Mouse (Mus musculus) embryonic facial prominence, embryonic 15.5 days (tissue): ENCODE measurements at regions not wholly inside any gene's neighbourhood (a gene's known extent, or its start where the extent isn't known, plus 50 kb on each side); places are given as distances from the start of the nearest gene placed in this dataset.

Experiments
- ATAC-seq: fragments of 200-750 bp; cut with Nextera tagmentation; 2 replicates; pipeline ENCODE4 v1.8.0; 2017; ENCODE audit warnings: low read depth, moderate TSS enrichment; ENCODE audit not compliant: insufficient number of reproducible peaks, low FRiP score, low TSS enrichment
- H3K27ac ChIP-seq: fragments of 300-500 bp; sonication (generic); replicated peaks from 2 replicates; pipeline ENCODE4 v1.5.1; 2015; ENCODE audit warnings: mild to moderate bottlenecking, inconsistent platforms
- H3K27me3 ChIP-seq: fragments of 300-500 bp; sonication (generic); 2 replicates; pipeline ENCODE4 v1.6.1; 2015; ENCODE audit warnings: inconsistent platforms
- H3K36me3 ChIP-seq: fragments of 300-500 bp; sonication (generic); 2 replicates; pipeline ENCODE4 v1.6.1; 2015; ENCODE audit warnings: mild to moderate bottlenecking, inconsistent platforms
- H3K4me1 ChIP-seq: fragments of 300-500 bp; sonication (generic); 2 replicates; pipeline ENCODE4 v1.6.1; 2015; ENCODE audit warnings: inconsistent platforms
- H3K4me2 ChIP-seq: fragments of 300-500 bp; sonication (generic); replicated peaks from 2 replicates; pipeline ENCODE4 v1.6.1; 2015; ENCODE audit warnings: mild to moderate bottlenecking, inconsistent platforms
- H3K4me3 ChIP-seq: fragments of 300-500 bp; sonication (generic); replicated peaks from 2 replicates; pipeline ENCODE4 v1.5.1; 2015; ENCODE audit warnings: mild to moderate bottlenecking, inconsistent platforms
- H3K9ac ChIP-seq: fragments of 300-500 bp; sonication (generic); 2 replicates; pipeline ENCODE4 v1.6.1; 2015; ENCODE audit warnings: inconsistent platforms
- H3K9me3 ChIP-seq: fragments of 300-500 bp; sonication (generic); replicated peaks from 2 replicates; pipeline ENCODE4 v1.6.1; 2016; ENCODE audit warnings: inconsistent platforms
- WGBS: fragments of 180-500 bp; shearing (Covaris S2); methylation state at CpG from one replicate; pipeline ENCODE4 v1.1.7; 2015; 5-methylcytosine and 5-hydroxymethylcytosine counted together

GRCm38 (mm10) chr1:128951436-128951835, 321.7 kb upstream of the Thsd7b start:
- H3K27ac ChIP-seq = no peak overlapping the region
- no peaks in the 10 kb centered on the region for H3K36me3 ChIP-seq
- no peaks in the 10 kb centered on the region for H3K9me3 ChIP-seq
- H3K27me3 ChIP-seq = no peaks in the 10 kb centered on the region
- no peak overlapping the region for H3K4me2 ChIP-seq
- H3K4me1 ChIP-seq = no peaks in the 10 kb centered on the region
- ATAC-seq = no peak
- no peak overlapping the region for H3K9ac ChIP-seq
- WGBS = 41% methylated on average over 2 of the region's 2 CpGs
- H3K4me3 ChIP-seq = no peak overlapping the region

- Histone ChIP-seq H3K9ac (no peak overlapping the region), H3K36me3 (no peaks in the 10 kb centered on the region), H3K4me1 (no peaks in the 10 kb centered on the region), H3K27me3 (no peaks in the 10 kb centered on the region), H3K4me2 (no peak overlapping the region), H3K27ac (no peak overlapping the region), H3K9me3 (no peaks in the 10 kb centered on the region), H3K4me3 (no peak overlapping the region)
- ATAC-seq = no peak
- WGBS = 75% methylated on average over 4 of the region's 4 CpGs
Measured at GRCm38 (mm10) chr1:128950512-128950911, 322.6 kb upstream of the Thsd7b start.

GRCm38 (mm10) chr1:128914811-128915210, 322.7 kb upstream of the Cxcr4 start:
- Histone ChIP-seq H3K36me3 (no peaks in the 10 kb centered on the region), H3K27me3 (no peaks in the 10 kb centered on the region), H3K9me3 (no peaks in the 10 kb centered on the region), H3K4me1 (no peaks in the 10 kb centered on the region), H3K27ac (no peak overlapping the region), H3K9ac (no peak overlapping the region), H3K4me3 (no peak overlapping the region), H3K4me2 (no peak overlapping the region)
- ATAC-seq = no peak
- WGBS = 70% methylated on average over 1 of the region's 1 CpGs

GRCm38 (mm10) chr1:128912532-128912931, 320.4 kb upstream of the Cxcr4 start:
- Histone ChIP-seq H3K27me3 (no peaks in the 10 kb centered on the region), H3K9me3 (no peaks in the 10 kb centered on the region), H3K27ac (no peak overlapping the region), H3K4me1 (no peaks in the 10 kb centered on the region), H3K36me3 (no peaks in the 10 kb centered on the region), H3K9ac (no peak overlapping the region), H3K4me2 (no peak overlapping the region), H3K4me3 (no peak overlapping the region)
- ATAC-seq = no peak

DNA sequence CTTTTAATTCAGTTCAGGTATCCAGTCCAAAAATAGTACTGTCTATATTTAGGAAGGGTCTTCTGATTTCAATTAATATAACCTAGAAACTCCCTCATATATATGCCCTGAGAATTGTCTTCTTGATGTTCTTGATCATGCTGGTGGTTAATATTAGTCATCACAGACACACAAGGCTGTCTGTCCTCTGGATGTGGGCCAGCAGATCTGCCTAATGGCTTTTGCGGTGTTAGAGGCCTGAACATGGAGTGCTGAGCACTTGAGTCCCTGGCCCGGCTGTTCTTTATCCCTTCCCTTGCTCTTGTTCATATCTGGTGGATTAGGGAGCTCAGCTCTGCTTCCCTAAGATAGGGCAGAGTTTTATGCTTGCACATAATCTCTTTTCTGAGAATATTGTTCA, 315.5 kb upstream of the Cxcr4 start:
- no peak overlapping the region for H3K9ac ChIP-seq
- H3K36me3 ChIP-seq = no peaks in the 10 kb centered on the region
- no peak overlapping the region for H3K27ac ChIP-seq
- no peaks in the 10 kb centered on the region for H3K9me3 ChIP-seq
- H3K27me3 ChIP-seq = no peaks in the 10 kb centered on the region
- H3K4me2 ChIP-seq = no peak overlapping the region
- no peak overlapping the region for H3K4me3 ChIP-seq
- H3K4me1 ChIP-seq = no peaks in the 10 kb centered on the region
- no peak for ATAC-seq
- WGBS = 72% methylated on average over 2 of the region's 2 CpGs

DNA sequence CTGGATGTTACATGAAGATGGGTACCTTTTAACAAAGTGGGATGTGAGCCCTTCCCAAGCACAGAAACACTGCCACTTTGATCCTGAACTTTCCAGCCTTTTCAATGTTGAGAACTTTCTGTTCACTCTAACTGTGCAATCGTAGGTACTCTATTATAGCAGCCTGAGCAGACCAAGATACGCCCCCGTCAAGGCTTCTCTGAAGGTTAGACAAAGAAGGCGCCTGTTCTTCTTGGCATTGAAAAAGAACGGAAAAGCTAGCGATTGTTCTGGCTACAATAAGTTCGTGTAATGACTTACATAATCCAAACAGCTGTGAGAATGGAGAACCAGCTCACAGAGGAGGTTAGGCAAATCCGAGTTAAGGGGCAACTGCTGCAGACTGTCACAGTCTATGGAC, 305.9 kb upstream of the Cxcr4 start:
- no peak for ATAC-seq
- WGBS = 69% methylated on average over 8 of the region's 8 CpGs
- H3K36me3 ChIP-seq = no peaks in the 10 kb centered on the region

DNA sequence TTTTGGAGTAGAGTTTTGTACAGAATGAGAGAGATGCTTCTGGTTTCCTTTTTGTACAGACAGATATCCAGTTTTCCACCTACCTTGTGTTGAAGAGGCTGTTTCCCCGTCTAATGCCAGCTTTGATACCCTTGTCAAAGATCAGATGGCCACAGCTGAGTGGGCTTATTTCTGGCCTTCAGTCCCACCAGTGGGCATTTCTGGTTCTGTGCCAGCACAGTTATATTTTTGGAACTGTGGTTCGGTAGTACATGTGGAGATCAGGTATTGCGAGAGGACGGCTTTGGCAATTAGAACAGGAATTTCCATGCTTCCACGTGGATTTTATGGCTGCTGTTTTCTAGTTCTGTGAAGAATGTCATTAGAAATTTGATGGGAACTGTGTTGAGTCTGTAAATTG, 302.5 kb upstream of the Cxcr4 start:
- H3K4me1 ChIP-seq = no peaks in the 10 kb centered on the region
- no peaks in the 10 kb centered on the region for H3K9me3 ChIP-seq
- no peak overlapping the region for H3K4me2 ChIP-seq
- no peak for ATAC-seq
- WGBS = 71% methylated on average over 5 of the region's 5 CpGs
- no peaks in the 10 kb centered on the region for H3K27me3 ChIP-seq
- H3K9ac ChIP-seq = no peak overlapping the region
- no peak overlapping the region for H3K4me3 ChIP-seq
- H3K36me3 ChIP-seq = no peaks in the 10 kb centered on the region
- H3K27ac ChIP-seq = no peak overlapping the region

More for the DNA sequence above, 305.9 kb upstream of the Cxcr4 start:
- H3K4me2 ChIP-seq = no peak overlapping the region
- no peak overlapping the region for H3K9ac ChIP-seq
- H3K27ac ChIP-seq = no peak overlapping the region
- H3K4me1 ChIP-seq = no peaks in the 10 kb centered on the region
- H3K9me3 ChIP-seq = no peaks in the 10 kb centered on the region
- H3K27me3 ChIP-seq = no peaks in the 10 kb centered on the region
- H3K4me3 ChIP-seq = no peak overlapping the region

GRCm38 (mm10) chr1:128878291-128878690, 286.2 kb upstream of the Cxcr4 start:
- H3K4me1 ChIP-seq = no peaks in the 10 kb centered on the region
- no peak overlapping the region for H3K4me3 ChIP-seq
- H3K9ac ChIP-seq = no peak overlapping the region
- no peak overlapping the region for H3K4me2 ChIP-seq
- H3K27me3 ChIP-seq = no peaks in the 10 kb centered on the region; the same call in 1 of the 2 replicates
- no peak overlapping the region for H3K27ac ChIP-seq
- no peaks in the 10 kb centered on the region for H3K9me3 ChIP-seq
- ATAC-seq = no peak
- H3K36me3 ChIP-seq = no peaks in the 10 kb centered on the region

GRCm38 (mm10) chr1:128875289-128875688, 283.2 kb upstream of the Cxcr4 start:
- Histone ChIP-seq H3K36me3 (no peaks in the 10 kb centered on the region), H3K4me2 (no peak overlapping the region), H3K27me3 (no peaks in the 10 kb centered on the region; the same call in 1 of the 2 replicates), H3K4me1 (no peaks in the 10 kb centered on the region), H3K27ac (no peak overlapping the region), H3K9ac (no peak overlapping the region), H3K9me3 (no peaks in the 10 kb centered on the region), H3K4me3 (no peak overlapping the region)
- ATAC-seq = no peak
- 9% methylated on average over 8 of the region's 8 CpGs for WGBS

GRCm38 (mm10) chr1:128874190-128874589, 282.1 kb upstream of the Cxcr4 start:
- H3K36me3 ChIP-seq = no peaks in the 10 kb centered on the region

DNA sequence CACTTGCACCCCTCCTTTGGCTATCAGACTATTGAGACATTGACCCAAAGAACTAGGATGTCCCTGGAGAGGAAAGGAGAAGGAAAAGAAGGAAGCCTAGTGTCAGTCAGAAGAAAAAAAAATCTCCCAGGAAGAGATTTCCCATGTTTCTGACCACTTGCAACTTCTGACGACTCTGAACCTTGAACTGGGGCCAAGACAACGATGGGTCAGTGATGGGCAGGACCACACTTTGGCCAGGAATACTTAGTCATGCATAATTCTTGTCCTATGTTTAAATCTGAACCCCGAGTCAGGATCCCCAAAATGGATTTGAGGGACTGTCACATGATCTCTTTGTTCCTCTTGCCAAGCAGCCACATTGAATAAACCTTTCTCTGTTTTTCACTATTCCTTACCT, 276.7 kb upstream of the Cxcr4 start:
- no peaks in the 10 kb centered on the region for H3K36me3 ChIP-seq
- H3K27ac ChIP-seq = no peak overlapping the region
- no peak overlapping the region for H3K9ac ChIP-seq
- H3K27me3 ChIP-seq = no peaks in the 10 kb centered on the region
- no peak overlapping the region for H3K4me2 ChIP-seq
- no peaks in the 10 kb centered on the region for H3K9me3 ChIP-seq
- H3K4me1 ChIP-seq = no peaks in the 10 kb centered on the region
- no peak overlapping the region for H3K4me3 ChIP-seq
- 73% methylated on average over 3 of the region's 3 CpGs for WGBS
- no peak for ATAC-seq

More at GRCm38 (mm10) chr1:128874190-128874589, 282.1 kb upstream of the Cxcr4 start:
- WGBS = 63% methylated on average over 11 of the region's 11 CpGs
- Histone ChIP-seq H3K9me3 (no peaks in the 10 kb centered on the region), H3K4me3 (no peak overlapping the region), H3K4me2 (no peak overlapping the region), H3K27me3 (no peaks in the 10 kb centered on the region; the same call in 1 of the 2 replicates), H3K4me1 (no peaks in the 10 kb centered on the region), H3K9ac (no peak overlapping the region), H3K27ac (no peak overlapping the region)
- ATAC-seq = no peak

DNA sequence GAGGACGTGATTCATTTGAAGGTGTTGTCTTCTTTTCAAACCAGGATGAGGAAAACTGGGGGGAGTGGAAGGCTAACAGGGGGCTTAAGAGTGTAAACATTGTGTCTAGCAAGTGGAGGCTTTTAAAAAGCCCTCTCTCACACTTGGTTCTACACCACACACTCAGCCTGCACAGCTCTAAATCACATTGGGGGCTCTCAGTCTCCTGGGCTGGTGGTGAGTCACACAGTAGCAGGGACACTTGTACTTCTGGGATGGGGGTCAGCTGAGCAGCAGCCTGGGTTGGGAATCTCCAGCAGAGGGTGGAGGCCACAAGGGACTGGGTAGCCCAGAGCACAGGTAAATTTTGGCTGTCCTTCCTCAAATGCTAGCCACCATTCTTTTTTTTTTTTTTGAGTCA, 268.4 kb upstream of the Cxcr4 start:
- no peaks in the 10 kb centered on the region for H3K27me3 ChIP-seq
- H3K36me3 ChIP-seq = no peaks in the 10 kb centered on the region
- H3K4me2 ChIP-seq = no peak overlapping the region
- H3K9ac ChIP-seq = no peak overlapping the region
- H3K27ac ChIP-seq = no peak overlapping the region
- H3K4me1 ChIP-seq = peaks cover 6% of the 10 kb centered on the region; the same call in 1 of the 2 replicates
- no peaks in the 10 kb centered on the region for H3K9me3 ChIP-seq
- 15% methylated on average over 1 of the region's 1 CpGs for WGBS
- no peak for ATAC-seq
- no peak overlapping the region for H3K4me3 ChIP-seq
